Mouse (Mus musculus): ENCODE measurements at regions not wholly inside any gene's neighbourhood (a gene's known extent, or its start where the extent isn't known, plus 50 kb on each side); places are given as distances from the start of the nearest gene placed in this dataset.

- Histone ChIP-seq H3K27ac (no peak overlapping the region), H3K4me3 (no peak overlapping the region)
- peak; percentile 61 for DNase-seq
- TF ChIP-seq CTCF (IDR thresholded peaks at IDR 0.05): peak; percentile 84
- intact Hi-C loops (cut with DNase I): loop anchor here (1.0 kb wide), 1 partner anchor 186 kb away; no protein-coding TSS in a partner anchor
Measured at GRCm38 (mm10) chr9:31971801-31972628, 58.8 kb upstream of the Barx2 start.

- no peak overlapping the region for H3K4me3 ChIP-seq
- no peak for TF ChIP-seq CTCF (IDR thresholded peaks at IDR 0.05)
- DNase-seq: no peak
- no peak overlapping the region for H3K27ac ChIP-seq
- intact Hi-C loops (cut with DNase I): no loop called here
Measured at GRCm38 (mm10) chr9:31972629-31972993, 59.3 kb upstream of the Barx2 start.

GRCm38 (mm10) chr9:31976191-31976590 is 62.9 kb upstream of the Barx2 start:
- no peak for DNase-seq
- intact Hi-C loops (cut with DNase I): no loop called here
- TF ChIP-seq CTCF (IDR thresholded peaks at IDR 0.05): no peak
- Histone ChIP-seq H3K27ac (no peak overlapping the region), H3K4me3 (no peak overlapping the region)

- no peak for DNase-seq
- no peak for TF ChIP-seq CTCF (IDR thresholded peaks at IDR 0.05)
- Histone ChIP-seq H3K27ac (no peak overlapping the region), H3K4me3 (no peak overlapping the region)
- intact Hi-C loops (cut with DNase I): no loop called here
Measured at GRCm38 (mm10) chr9:31978071-31978470, 64.8 kb upstream of the Barx2 start.

- Histone ChIP-seq H3K4me3 (no peak overlapping the region), H3K27ac (no peak overlapping the region)
- no peak for DNase-seq
- intact Hi-C loops (cut with DNase I): no loop called here
- no peak for TF ChIP-seq CTCF (IDR thresholded peaks at IDR 0.05)
Measured at GRCm38 (mm10) chr9:31979211-31979610, 65.9 kb upstream of the Barx2 start.

- intact Hi-C loops (cut with DNase I): no loop called here
- TF ChIP-seq CTCF (IDR thresholded peaks at IDR 0.05): no peak
- no peak overlapping the region for H3K4me3 ChIP-seq
- DNase-seq: no peak
- H3K27ac ChIP-seq: no peak overlapping the region
Measured at GRCm38 (mm10) chr9:31980459-31980858, 67.2 kb upstream of the Barx2 start.

GRCm38 (mm10) chr9:31983759-31984586 is 70.7 kb upstream of the Barx2 start:
- H3K27ac ChIP-seq: peak overlapping the region; percentile 28; the same call in 1 of the 2 replicates
- TF ChIP-seq CTCF (IDR thresholded peaks at IDR 0.05): no peak
- intact Hi-C loops (cut with DNase I): no loop called here
- no peak overlapping the region for H3K4me3 ChIP-seq
- no peak for DNase-seq

- intact Hi-C loops (cut with DNase I): no loop called here
- TF ChIP-seq CTCF (IDR thresholded peaks at IDR 0.05): no peak
- no peak overlapping the region for H3K27ac ChIP-seq
- no peak overlapping the region for H3K4me3 ChIP-seq
- DNase-seq: no peak
Measured at GRCm38 (mm10) chr9:31988826-31989225, 75.6 kb upstream of the Barx2 start.

GRCm38 (mm10) chr9:31989581-31990360 is 76.5 kb upstream of the Barx2 start:
- no peak overlapping the region for H3K4me3 ChIP-seq
- H3K27ac ChIP-seq: no peak overlapping the region
- DNase-seq: no peak
- intact Hi-C loops (cut with DNase I): no loop called here
- no peak for TF ChIP-seq CTCF (IDR thresholded peaks at IDR 0.05)

- Histone ChIP-seq H3K4me3 (no peak overlapping the region), H3K27ac (no peak overlapping the region)
- intact Hi-C loops (cut with DNase I): no loop called here
- no peak for DNase-seq
- no peak for TF ChIP-seq CTCF (IDR thresholded peaks at IDR 0.05)
Measured at GRCm38 (mm10) chr9:31990456-31990855, 77.2 kb upstream of the Barx2 start.

GRCm38 (mm10) chr9:31993631-31994601 is 80.7 kb upstream of the Barx2 start:
- Histone ChIP-seq H3K4me3 (no peak overlapping the region), H3K27ac (peak overlapping the region; percentile 28; the same call in 1 of the 2 replicates)
- TF ChIP-seq CTCF (IDR thresholded peaks at IDR 0.05): no peak
- no peak for DNase-seq
- intact Hi-C loops (cut with DNase I): no loop called here
